In genomic region chr6:77257358-77258105, GRCm38 (mm10) we compare ENCODE assay signal across 8 mouse cellular contexts. TPM values are rescaled to one million over a fixed set of nuclear protein-coding genes. Genes with fewer than 3 reads are reported as not detected.
DNase-seq lines count a peak whose midpoint lies in the region; ATAC-seq and TF ChIP-seq lines count a peak whose summit lies in the region.

No protein-coding gene starts in this region.

- H3K27ac ChIP-seq in forebrain, embryonic 14.5 days (ENCODE audit: low read depth, low read length), result no peak overlapping the region
- H3K27ac ChIP-seq in forebrain, embryonic 10.5 days, result no peak overlapping the region
- no peak overlapping the region for H3K27ac ChIP-seq in limb, embryonic 14.5 days (replicated peaks; ENCODE audit: low read depth, low read length)
- no peak overlapping the region for H3K27ac ChIP-seq in limb, embryonic 10.5 days

- H3K4me1 ChIP-seq in forebrain, embryonic 14.5 days (ENCODE audit: control insufficient read depth, insufficient read depth, low read length), result no peaks in the 10 kb centered on the region
- no peaks in the 10 kb centered on the region for H3K4me1 ChIP-seq in forebrain, embryonic 10.5 days
- no peaks in the 10 kb centered on the region for H3K4me1 ChIP-seq in limb, embryonic 14.5 days (ENCODE audit: control insufficient read depth, insufficient read depth, low read length)
- no peaks in the 10 kb centered on the region for H3K4me1 ChIP-seq in limb, embryonic 10.5 days

- H3K4me3 ChIP-seq in forebrain, embryonic 14.5 days (ENCODE audit: low read depth, low read length), result no peak overlapping the region
- H3K4me3 ChIP-seq in forebrain, embryonic 10.5 days, result no peak overlapping the region
- H3K4me3 ChIP-seq in limb, embryonic 14.5 days (replicated peaks; ENCODE audit: low read length), result no peak overlapping the region
- H3K4me3 ChIP-seq in limb, embryonic 10.5 days, result no peak overlapping the region

- H3K9ac ChIP-seq in forebrain, embryonic 14.5 days (ENCODE audit: low read length), result no peak overlapping the region
- no peak overlapping the region for H3K9ac ChIP-seq in limb, embryonic 14.5 days (ENCODE audit: low read depth, low read length, severe bottlenecking)

- H3K27me3 ChIP-seq in forebrain, embryonic 14.5 days (replicated peaks; ENCODE audit: control insufficient read depth, insufficient read depth, low read length), result no peaks in the 10 kb centered on the region
- no peaks in the 10 kb centered on the region for H3K27me3 ChIP-seq in forebrain, embryonic 10.5 days (ENCODE audit: poor library complexity, severe bottlenecking)
- no peaks in the 10 kb centered on the region for H3K27me3 ChIP-seq in limb, embryonic 14.5 days (ENCODE audit: control insufficient read depth, insufficient read depth, low read length)
- 0 out of 2 replicates have a peak, but pooled peaks cover 14% of the 10 kb centered on the region for H3K27me3 ChIP-seq in limb, embryonic 10.5 days (ENCODE audit: low read depth, poor library complexity, severe bottlenecking)

- peak; percentile 77 for DNase-seq in forebrain, embryonic 14.5 days (ENCODE audit: low spot score)
- no peak for DNase-seq in forebrain, embryonic 10.5 days (ENCODE audit: extremely low spot score, low spot score)
- peak; percentile 50 for DNase-seq in limb, embryonic 14.5 days (ENCODE audit: low spot score)
- no peak for DNase-seq in limb, embryonic 10.5 days (ENCODE audit: low spot score)
- DNase-seq in Muller cell, postnatal 12 days (ENCODE audit: inconsistent ontology term), result peak; percentile 57
- peak; percentile 44 for DNase-seq in fibroblast of lung, adult 2 months (ENCODE audit: low read depth)
- no peak for DNase-seq in yolk sac, embryonic 10.5 days (ENCODE audit: low spot score)
- no peak for DNase-seq in spleen, postnatal 36 days (ENCODE audit: low spot score in 2 of 2)

- 28% methylated on average over 7 of the region's 7 CpGs for WGBS in forebrain, embryonic 14.5 days
- 58% methylated on average over 7 of the region's 7 CpGs for WGBS in forebrain, embryonic 10.5 days
- WGBS in limb, embryonic 14.5 days, result 43% methylated on average over 7 of the region's 7 CpGs
- WGBS in limb, embryonic 10.5 days, result 68% methylated on average over 7 of the region's 7 CpGs

- TF ChIP-seq POLR2A in limb, embryonic 14.5 days (IDR thresholded peaks at IDR 0.05; ENCODE audit: borderline replicate concordance, extremely low read depth, insufficient read depth, insufficient read length), result no peak

- no peaks in the 10 kb centered on the region for H3K36me3 ChIP-seq in forebrain, embryonic 14.5 days (ENCODE audit: control insufficient read depth, insufficient read depth, low read length)
- H3K36me3 ChIP-seq in forebrain, embryonic 10.5 days (replicated peaks), result no peaks in the 10 kb centered on the region
- H3K36me3 ChIP-seq in limb, embryonic 14.5 days (ENCODE audit: control insufficient read depth, insufficient read depth, low read length), result no peaks in the 10 kb centered on the region
- no peaks in the 10 kb centered on the region for H3K36me3 ChIP-seq in limb, embryonic 10.5 days

- ATAC-seq in forebrain, embryonic 14.5 days, result peak; percentile 73; the same call in 1 of the 2 replicates
- ATAC-seq in limb, embryonic 14.5 days (ENCODE audit: low FRiP score, low read depth), result no peak

- no peak overlapping the region for H3K4me2 ChIP-seq in forebrain, embryonic 14.5 days (ENCODE audit: low read length)
- no peak overlapping the region for H3K4me2 ChIP-seq in limb, embryonic 14.5 days (replicated peaks; ENCODE audit: low read depth, low read length, severe bottlenecking)

- no peaks in the 10 kb centered on the region for H3K9me3 ChIP-seq in forebrain, embryonic 14.5 days (replicated peaks; ENCODE audit: control insufficient read depth, low read length)
- H3K9me3 ChIP-seq in forebrain, embryonic 10.5 days, result no peaks in the 10 kb centered on the region
- no peaks in the 10 kb centered on the region for H3K9me3 ChIP-seq in limb, embryonic 14.5 days (ENCODE audit: control insufficient read depth, low read length)
- H3K9me3 ChIP-seq in limb, embryonic 10.5 days (replicated peaks), result no peaks in the 10 kb centered on the region

RNA-seq across cellular contexts. Expression of gene Lrrtm1, which starts 15.0 kb away (rescaled TPM):
- 29.6 and 40.2 TPM in 2 replicates for polyA plus RNA-seq in forebrain, embryonic 14.5 days (2014; fragmentation: Nextera tagmentation; extraction: Ambion mirVana)
- polyA plus RNA-seq in forebrain, embryonic 10.5 days (2016; fragmentation: Nextera tagmentation; extraction: Ambion mirVana), result 6.2 and 6.5 TPM in 2 replicates
- polyA plus RNA-seq in limb, embryonic 14.5 days (2012; rRNA removed), result 8.0 and 10.4 TPM in 2 replicates
- polyA plus RNA-seq in limb, embryonic 14.5 days (2014; fragmentation: Nextera tagmentation; extraction: Ambion mirVana), result 9.3 and 10.5 TPM in 2 replicates
- 2.0 and 2.3 TPM in 2 replicates for polyA plus RNA-seq in limb, embryonic 10.5 days (2016; fragmentation: Nextera tagmentation; extraction: Ambion mirVana)

Comparison
In these comparisons a context has a peak if more than half of its experiments do, and no peak if none do; other contexts are left out.
1. DNase-seq: peak in forebrain, embryonic 14.5 days (single experiment), limb, embryonic 14.5 days (single experiment), Muller cell, postnatal 12 days (single experiment) and fibroblast of lung, adult 2 months (single experiment); none in forebrain, embryonic 10.5 days (single experiment), limb, embryonic 10.5 days (single experiment), yolk sac, embryonic 10.5 days (single experiment) and spleen, postnatal 36 days (0 of 2).